Comparison of ENCODE assay signal across 8 mouse cellular contexts in genomic region chr8:70486941-70487520, GRCm38 (mm10). TPM values are rescaled to one million over a fixed set of nuclear protein-coding genes. Genes with fewer than 3 reads are reported as not detected.
DNase-seq lines count a peak whose midpoint lies in the region; ATAC-seq and TF ChIP-seq lines count a peak whose summit lies in the region.

Tmem59l (minus strand) TSS chr8:70487358.

- TF ChIP-seq CTCF in gastrocnemius, adult 2 months (IDR thresholded peaks at IDR 0.05): no peak
- no peak for TF ChIP-seq CTCF in ES-Bruce4 (IDR thresholded peaks at IDR 0.05; ENCODE audit: low read depth, low read length)
- TF ChIP-seq CTCF in midbrain, postnatal 0 days (IDR thresholded peaks at IDR 0.05): no peak
- TF ChIP-seq CTCF in kidney, adult 2 months (conservative IDR thresholded peaks at IDR 0.05; ENCODE audit: insufficient read depth, insufficient read length, low read depth, low read length): no peak

- no peak for TF ChIP-seq POLR2A in ES-Bruce4 (IDR thresholded peaks at IDR 0.05; ENCODE audit: insufficient read depth, low read length)
- TF ChIP-seq POLR2A in kidney, adult 2 months (IDR thresholded peaks at IDR 0.05; ENCODE audit: low read depth, low read length): no peak

- H3K27ac ChIP-seq in gastrocnemius, adult 2 months: no peak within 1 kb of the TSS
- H3K27ac ChIP-seq in ES-Bruce4 (ENCODE audit: insufficient read depth, low read length): no peak within 1 kb of the TSS
- no peak within 1 kb of the TSS; the same call in 1 of the 2 replicates for H3K27ac ChIP-seq in embryonic facial prominence, embryonic 14.5 days (replicated peaks; ENCODE audit: low read depth, low read length)
- peak within 1 kb of the TSS; percentile 52 for H3K27ac ChIP-seq in midbrain, postnatal 0 days (ENCODE audit: low read depth, low read length)
- H3K27ac ChIP-seq in kidney, adult 2 months (ENCODE audit: insufficient read depth, low read depth, low read length): no peak within 1 kb of the TSS

- peak within 1 kb of the TSS; percentile 69 for H3K4me2 ChIP-seq in embryonic facial prominence, embryonic 14.5 days (ENCODE audit: low read depth, low read length)
- H3K4me2 ChIP-seq in midbrain, postnatal 0 days (ENCODE audit: low read depth, low read length, poor library complexity, severe bottlenecking): peak within 1 kb of the TSS; percentile 69

- H3K9ac ChIP-seq in ES-Bruce4 (ENCODE audit: low read depth, poor library complexity, severe bottlenecking): peak within 1 kb of the TSS; percentile 43
- H3K9ac ChIP-seq in embryonic facial prominence, embryonic 14.5 days (ENCODE audit: low read depth, low read length): peak within 1 kb of the TSS; percentile 60
- peak within 1 kb of the TSS; percentile 89 for H3K9ac ChIP-seq in midbrain, postnatal 0 days (replicated peaks; ENCODE audit: low read length, poor library complexity, severe bottlenecking)

- no peaks in the 10 kb centered on the region for H3K36me3 ChIP-seq in ES-Bruce4 (ENCODE audit: control insufficient read depth, insufficient read depth, low read length, poor library complexity, severe bottlenecking)
- no peaks in the 10 kb centered on the region for H3K36me3 ChIP-seq in embryonic facial prominence, embryonic 14.5 days (ENCODE audit: control insufficient read depth, insufficient read depth, low read length)
- H3K36me3 ChIP-seq in midbrain, postnatal 0 days (ENCODE audit: insufficient read depth, low read length): peaks cover 11% of the 10 kb centered on the region; the same call in 1 of the 2 replicates
- no peaks in the 10 kb centered on the region for H3K36me3 ChIP-seq in kidney, adult 2 months (ENCODE audit: control insufficient read depth, insufficient read depth, low read length)

- TF ChIP-seq EP300 in ES-Bruce4 (IDR thresholded peaks at IDR 0.05; ENCODE audit: insufficient read depth, low read depth, low read length): no peak

- peaks cover 2% of the 10 kb centered on the region for H3K4me1 ChIP-seq in ES-Bruce4 (ENCODE audit: control insufficient read depth, insufficient read depth, low read length)
- H3K4me1 ChIP-seq in embryonic facial prominence, embryonic 14.5 days (ENCODE audit: control insufficient read depth, insufficient read depth, low read length): peaks cover 44% of the 10 kb centered on the region
- peaks cover 14% of the 10 kb centered on the region; the same call in 1 of the 2 replicates for H3K4me1 ChIP-seq in midbrain, postnatal 0 days (ENCODE audit: insufficient read depth, low read length)
- H3K4me1 ChIP-seq in kidney, adult 2 months (ENCODE audit: control insufficient read depth, insufficient read depth, low read length): no peaks in the 10 kb centered on the region

- DNase-seq in gastrocnemius, adult 2 months: no peak
- DNase-seq in gastrocnemius, adult 18-20 months (ENCODE audit: low spot score): no peak
- no peak for DNase-seq in embryonic facial prominence, embryonic 14.5 days (ENCODE audit: low spot score)
- DNase-seq in layer of hippocampus, postnatal 25 days (ENCODE audit: extremely low spot score in 1 of 2, low spot score in 1 of 2): no peak
- DNase-seq in midbrain, postnatal 0 days (ENCODE audit: low spot score): peak; percentile 59
- DNase-seq in kidney, adult 2 months: no peak

- H3K9me3 ChIP-seq in ES-Bruce4 (replicated peaks; ENCODE audit: control insufficient read depth, insufficient read depth, low read length, poor library complexity, severe bottlenecking): no peaks in the 10 kb centered on the region
- no peaks in the 10 kb centered on the region for H3K9me3 ChIP-seq in embryonic facial prominence, embryonic 14.5 days (ENCODE audit: control insufficient read depth, low read length)
- no peaks in the 10 kb centered on the region for H3K9me3 ChIP-seq in midbrain, postnatal 0 days (ENCODE audit: low read length)

- H3K4me3 ChIP-seq in gastrocnemius, adult 2 months: peak within 1 kb of the TSS; percentile 63
- H3K4me3 ChIP-seq in ES-Bruce4 (ENCODE audit: low read depth, low read length): peak within 1 kb of the TSS; percentile 59
- peak within 1 kb of the TSS; percentile 33 for H3K4me3 ChIP-seq in embryonic facial prominence, embryonic 14.5 days (ENCODE audit: low read depth, low read length)
- peak within 1 kb of the TSS; percentile 63 for H3K4me3 ChIP-seq in midbrain, postnatal 0 days (ENCODE audit: low read depth, low read length)
- no peak within 1 kb of the TSS; the same call in 1 of the 2 replicates for H3K4me3 ChIP-seq in kidney, adult 2 months (ENCODE audit: insufficient read depth, low read depth, low read length)

- intact Hi-C loops in gastrocnemius, adult 2 months (cut with DNase I): no loop called here

- ATAC-seq in embryonic facial prominence, embryonic 14.5 days (ENCODE audit: low read depth): no peak
- peak; percentile 72 for ATAC-seq in midbrain, postnatal 0 days (ENCODE audit: low FRiP score)
- no peak for ATAC-seq in monocyte, adult 5-6 weeks (replicated peaks; ENCODE audit: insufficient number of reproducible peaks, low FRiP score, low TSS enrichment, poor library complexity, severe bottlenecking)

- WGBS in embryonic facial prominence, embryonic 14.5 days: 5% methylated on average over 31 of the region's 33 CpGs
- WGBS in midbrain, postnatal 0 days: 3% methylated on average over 28 of the region's 33 CpGs
- 12% methylated on average over 33 of the region's 33 CpGs for WGBS in kidney, adult 2 months

- peaks cover 17% of the 10 kb centered on the region for H3K27me3 ChIP-seq in ES-Bruce4 (ENCODE audit: control insufficient read depth, insufficient read depth, low read length, poor library complexity, severe bottlenecking)
- H3K27me3 ChIP-seq in embryonic facial prominence, embryonic 14.5 days (replicated peaks; ENCODE audit: control insufficient read depth, insufficient read depth, low read length): peaks cover 64% of the 10 kb centered on the region
- H3K27me3 ChIP-seq in midbrain, postnatal 0 days (ENCODE audit: insufficient read depth, low read length): peaks cover 41% of the 10 kb centered on the region
- H3K27me3 ChIP-seq in kidney, adult 2 months (replicated peaks; ENCODE audit: control insufficient read depth, insufficient read depth, low read length): peaks cover 5% of the 10 kb centered on the region; the same call in 1 of the 2 replicates

RNA-seq across cellular contexts. Expression of gene Tmem59l, which starts in this region (rescaled TPM):
- total RNA-seq in gastrocnemius, adult 2 months (2021): not detected
- not detected for total RNA-seq in gastrocnemius, adult 18-20 months (2021)
- polyA plus RNA-seq in ES-Bruce4 (2011; ENCODE audit: insufficient read depth, insufficient read length, low read depth, missing spikeins): 3.3 and 4.2 TPM in 2 replicates
- polyA plus RNA-seq in embryonic facial prominence, embryonic 14.5 days (2014; fragmentation: Nextera tagmentation; extraction: Ambion mirVana): 10.2 and 14.5 TPM in 2 replicates
- total RNA-seq in layer of hippocampus, postnatal 25 days (2021): 100 to 1,000 TPM; 318 to 351 TPM
- total RNA-seq in midbrain, postnatal 0 days (2014; rRNA removed): 168 and 206 TPM in 2 replicates
- polyA plus RNA-seq in midbrain, postnatal 0 days (2015; fragmentation: Nextera tagmentation; extraction: Ambion mirVana): 203 and 226 TPM in 2 replicates
- polyA plus RNA-seq in kidney, adult 2 months (2012; rRNA removed): 0.20 and 0.44 TPM in 2 replicates
- total RNA-seq in monocyte, adult 5-6 weeks (2017): not detected in 3 replicates

Comparison
In these comparisons a context has a peak if more than half of its experiments do, and no peak if none do; other contexts are left out.
1. RNA of gene Tmem59l (total RNA-seq): 318 to 351 TPM in layer of hippocampus, postnatal 25 days and 168 to 206 TPM in midbrain, postnatal 0 days; not detected in gastrocnemius, adult 2 months, not detected in gastrocnemius, adult 18-20 months and not detected in monocyte, adult 5-6 weeks; every median in the first group is over 100 times any median in the second.
2. RNA of gene Tmem59l (polyA plus RNA-seq): 203 to 226 TPM in midbrain, postnatal 0 days; 10.2 to 14.5 TPM in embryonic facial prominence, embryonic 14.5 days, 3.3 to 4.2 TPM in ES-Bruce4 and 0.20 to 0.44 TPM in kidney, adult 2 months; every median in the first group is over 10 times any median in the second.
3. Peak in every context shown above with its lines, with median percentiles within 50 percentile points of each other: H3K9ac ChIP-seq.